Mouse (Mus musculus) forelimb bud, embryonic 11.5 days (tissue): ENCODE measurements around the gene Sh2d3c.

Experiments
- DNase-seq: peaks from one replicate; pipeline ENCODE4 v3.0.0-alpha.2; 2012; ENCODE audit warnings: low read depth, low spot score

Gene Sh2d3c

DNA sequence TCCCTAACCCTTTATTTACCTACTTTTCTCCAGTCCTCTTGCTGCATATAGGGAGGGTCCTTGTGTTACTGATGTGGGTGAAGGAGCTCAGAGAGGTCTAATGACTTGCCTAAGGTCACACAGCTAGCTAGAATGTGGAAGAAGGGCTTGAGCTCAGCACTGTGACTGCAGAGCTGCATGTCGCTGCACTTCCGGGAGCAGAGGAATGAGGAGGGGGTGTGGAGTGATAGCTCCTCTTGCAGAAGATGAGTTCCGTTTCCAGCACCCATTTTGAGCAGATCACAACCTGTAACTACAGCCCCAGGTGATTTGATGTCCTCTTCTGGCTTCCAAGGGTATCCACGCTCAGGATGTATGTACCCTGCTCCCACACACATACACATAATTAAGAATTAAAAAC lies 3.3 kb downstream of the Sh2d3c start:
- DNase-seq = no peak

DNA sequence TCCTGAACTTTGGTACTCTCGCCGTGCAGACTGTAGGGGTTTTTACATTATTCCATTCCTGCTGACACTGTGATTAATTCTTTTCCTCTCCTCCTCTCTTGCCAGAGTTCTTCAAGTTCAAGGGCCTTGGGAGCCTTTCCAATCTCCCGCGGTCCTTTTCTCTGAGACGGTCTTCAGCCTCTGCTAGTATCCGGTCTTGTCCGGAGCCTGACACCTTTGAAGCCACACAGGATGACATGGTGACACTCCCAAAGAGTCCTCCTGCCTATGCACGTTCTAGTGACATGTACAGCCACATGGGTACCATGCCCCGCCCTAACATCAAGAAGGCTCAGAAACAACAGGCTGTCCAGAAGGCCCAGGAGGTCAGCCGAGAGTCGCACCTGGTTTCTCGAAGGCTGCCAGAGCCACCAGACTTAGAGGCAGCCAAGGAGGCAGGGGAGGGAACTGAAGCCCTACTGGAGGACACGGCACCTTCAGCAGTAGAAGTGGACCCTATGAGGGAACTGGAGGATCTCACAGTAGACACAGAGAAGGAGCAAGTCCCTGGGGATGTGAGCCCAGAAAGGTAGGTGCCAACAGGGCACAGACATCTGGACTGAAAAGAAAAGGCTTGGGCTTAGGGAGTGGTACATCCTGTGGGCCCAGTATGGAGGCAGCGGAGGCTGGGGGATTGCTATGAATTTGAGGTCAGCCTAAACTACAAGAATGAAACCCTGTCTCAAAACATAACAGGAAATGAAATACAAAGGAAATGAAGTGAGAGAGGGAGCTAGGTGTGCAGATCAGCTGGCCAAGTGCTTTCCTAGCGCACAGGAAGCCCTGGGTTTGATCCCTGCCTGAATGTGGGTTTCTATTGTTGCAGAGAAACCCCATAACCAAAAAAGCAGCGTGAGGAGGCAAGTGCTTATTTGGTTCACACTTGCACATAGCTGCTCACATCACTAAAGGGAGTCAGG lies 4.3 kb downstream of the Sh2d3c start:
- no peak for DNase-seq

DNA sequence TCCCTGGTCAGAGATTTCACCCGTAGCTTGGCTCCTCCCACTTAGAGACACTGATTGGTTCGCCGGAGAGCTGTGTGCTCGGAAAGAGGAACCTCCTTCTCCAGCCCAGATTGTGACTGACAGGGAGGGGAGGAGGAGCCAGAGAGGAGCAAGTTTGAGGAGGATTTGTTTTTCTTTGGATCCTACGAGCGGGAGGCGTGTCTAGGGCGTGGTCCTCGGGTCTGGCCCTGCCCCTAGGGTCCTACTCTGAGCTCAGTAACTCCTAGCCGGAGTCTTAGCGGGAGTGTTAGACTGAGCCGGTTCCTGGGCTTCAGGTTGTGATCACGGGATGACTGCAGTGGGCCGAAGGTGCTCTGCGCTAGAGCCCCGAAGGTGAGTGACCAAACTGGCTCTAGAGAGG lies 6.6 kb downstream of the Sh2d3c start:
- DNase-seq = peak; percentile 95

DNA sequence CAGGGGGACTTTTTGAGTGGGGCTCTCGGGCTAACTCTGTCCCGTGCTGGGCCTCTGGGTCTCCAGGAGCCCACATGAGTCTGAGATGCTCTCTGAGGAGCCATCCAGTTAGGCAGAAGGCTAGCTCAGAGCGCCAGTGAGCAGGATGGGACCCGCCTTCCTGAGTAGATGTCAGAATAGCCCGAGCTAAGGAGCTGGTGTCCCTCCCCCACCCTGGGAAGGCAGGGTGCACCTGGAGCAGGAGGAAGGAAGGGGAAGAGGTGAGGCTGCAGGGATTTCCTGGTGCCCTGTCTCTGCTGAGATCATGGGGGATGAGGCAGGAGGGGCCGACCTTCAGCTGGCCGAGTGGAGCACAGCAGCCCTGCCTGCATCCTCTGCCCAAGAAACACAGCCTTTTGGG lies 7.6 kb downstream of the Sh2d3c start:
- no peak for DNase-seq

DNA sequence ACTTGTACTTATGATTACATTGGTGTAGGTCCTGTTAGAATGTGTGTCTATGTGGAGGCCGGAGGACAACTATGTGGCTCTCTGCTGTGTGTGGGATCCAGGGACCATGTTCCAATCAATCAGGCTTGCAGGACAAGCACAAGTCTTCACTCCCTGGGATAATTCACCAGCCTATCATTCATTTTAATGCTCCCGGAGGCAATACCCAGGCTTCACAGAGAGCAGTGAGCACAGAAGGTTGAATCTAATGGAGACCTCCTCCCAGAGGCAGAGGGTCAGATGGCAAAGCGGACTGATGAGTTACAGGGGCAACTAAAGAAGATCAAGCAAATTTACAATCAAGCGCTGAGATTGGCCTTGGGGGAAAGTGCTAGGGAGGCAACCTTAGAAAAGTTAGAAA lies 8.7 kb downstream of the Sh2d3c start:
- DNase-seq = no peak

DNA sequence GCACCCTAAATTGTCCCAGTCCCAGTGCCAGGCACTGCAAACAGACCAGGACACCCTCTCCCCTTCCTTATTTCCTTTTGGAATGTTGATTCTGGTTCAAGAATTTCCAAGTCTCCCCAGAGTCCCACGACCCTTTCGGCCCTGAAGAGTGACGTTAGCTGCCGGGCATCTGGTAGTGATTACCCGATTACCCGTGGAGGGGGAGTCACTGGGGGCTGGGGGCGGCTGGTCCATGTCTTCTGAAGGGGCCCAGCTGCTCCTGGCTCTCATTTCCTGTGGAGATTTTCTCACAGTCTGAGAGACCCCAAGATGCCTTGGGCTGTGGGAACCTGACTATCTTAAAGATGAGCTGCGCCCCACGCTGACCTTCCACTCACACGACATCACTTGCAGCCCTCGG lies 10.0 kb downstream of the Sh2d3c start:
- DNase-seq = peak; percentile 76

DNA sequence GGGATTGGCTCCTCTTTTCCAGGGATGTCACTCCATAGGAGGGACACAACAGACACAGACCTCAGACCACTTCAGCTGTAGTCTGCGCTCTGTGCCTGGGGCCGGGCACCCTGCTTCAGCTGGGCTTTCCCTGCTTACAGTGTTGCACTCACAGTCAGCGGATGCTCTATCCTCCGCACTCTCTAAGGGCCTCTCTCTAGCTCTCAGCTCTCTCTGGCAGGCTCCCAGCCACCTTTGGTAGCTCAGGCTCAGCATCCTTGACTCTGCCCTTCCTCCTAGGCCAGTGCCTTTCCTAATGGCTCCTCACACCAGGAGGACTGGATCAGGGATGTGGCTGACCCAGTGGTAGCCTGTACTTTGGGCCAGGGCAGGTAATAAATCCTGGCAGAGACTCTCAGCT lies 11.1 kb downstream of the Sh2d3c start:
- no peak for DNase-seq

DNA sequence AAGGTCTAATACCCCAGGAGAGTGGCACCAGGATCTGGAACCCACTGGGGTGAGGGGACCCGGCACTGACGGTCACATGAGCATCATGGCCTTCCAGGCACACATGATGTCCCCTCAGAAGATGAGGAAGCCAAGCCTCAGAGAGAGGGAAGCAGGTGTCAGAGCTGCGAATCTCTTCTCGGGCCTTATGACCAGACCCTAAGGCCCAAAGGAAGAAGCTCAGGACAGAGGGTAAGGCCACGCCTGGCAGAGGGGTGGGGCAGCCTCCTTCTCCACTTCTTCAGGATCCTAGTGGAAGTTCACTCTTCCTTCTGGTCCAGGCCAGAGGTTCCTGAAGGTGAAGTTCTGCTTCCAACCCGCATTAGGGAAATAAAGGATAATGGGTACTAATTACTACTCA lies 11.8 kb downstream of the Sh2d3c start:
- no peak for DNase-seq

DNA sequence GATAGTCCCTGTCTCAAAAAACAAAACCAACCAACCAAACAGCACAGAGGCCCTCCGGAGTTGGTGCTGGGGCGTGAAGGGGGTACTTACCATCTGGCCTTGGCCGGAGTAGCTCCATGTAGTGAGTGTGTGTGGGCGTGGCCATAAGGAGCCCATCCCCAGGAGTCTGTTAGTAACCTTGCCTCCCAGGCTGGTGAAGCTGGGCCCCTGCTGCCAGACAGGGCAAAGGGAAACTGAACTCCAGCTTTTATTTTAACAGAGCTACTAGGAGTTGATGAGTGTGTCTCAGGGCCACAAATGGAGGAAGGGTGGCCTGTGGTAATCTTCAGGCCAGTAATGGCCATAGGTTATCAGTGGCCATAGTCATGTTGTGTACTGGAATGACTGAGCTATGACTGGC lies 13.6 kb downstream of the Sh2d3c start:
- no peak for DNase-seq

DNA sequence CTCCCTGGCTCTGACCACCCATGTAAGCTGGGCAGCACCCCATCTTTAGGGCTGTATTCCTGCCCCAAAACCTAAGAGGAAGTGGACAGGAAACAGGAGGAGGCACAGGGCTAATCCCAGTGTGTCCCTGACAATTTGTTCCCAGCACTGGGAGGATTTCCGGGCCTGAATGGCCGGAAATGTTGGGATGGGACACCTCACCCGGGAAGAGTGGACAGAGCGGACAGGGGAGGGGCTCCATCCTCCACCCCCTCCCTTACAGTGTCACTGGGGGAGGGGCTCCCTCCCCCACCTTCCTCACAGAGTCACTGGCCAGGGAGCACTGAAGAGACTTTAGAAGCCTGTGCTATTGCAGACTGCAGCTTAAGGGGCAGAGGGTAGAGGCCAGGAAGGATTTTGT lies 14.1 kb downstream of the Sh2d3c start:
- no peak for DNase-seq

DNA sequence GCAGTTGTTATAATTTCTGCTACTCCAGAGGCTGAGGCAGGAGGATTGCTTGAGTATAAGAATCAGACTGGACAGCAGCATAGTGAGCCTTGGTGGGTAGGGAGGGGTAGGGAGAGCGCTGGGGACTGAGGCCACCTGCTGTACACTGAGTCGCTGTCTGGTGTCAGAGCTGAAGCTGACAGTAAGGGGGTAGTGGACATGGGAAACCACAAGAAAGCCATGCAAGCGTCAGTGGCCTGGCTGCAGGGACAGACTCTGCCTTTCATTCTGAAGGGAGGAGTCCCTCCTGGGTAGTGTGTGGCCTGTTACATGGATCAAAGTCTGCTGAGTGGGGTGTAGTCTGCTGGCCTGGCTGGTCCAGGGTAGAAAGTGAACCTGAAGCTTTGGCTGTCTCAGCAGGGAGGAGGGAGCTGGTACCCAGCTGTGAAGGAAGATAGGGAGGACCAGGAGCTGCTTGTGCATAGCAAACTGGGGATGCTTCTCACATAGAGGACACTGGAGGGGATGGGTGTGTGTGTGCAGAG lies 15.5 kb downstream of the Sh2d3c start:
- no peak for DNase-seq

DNA sequence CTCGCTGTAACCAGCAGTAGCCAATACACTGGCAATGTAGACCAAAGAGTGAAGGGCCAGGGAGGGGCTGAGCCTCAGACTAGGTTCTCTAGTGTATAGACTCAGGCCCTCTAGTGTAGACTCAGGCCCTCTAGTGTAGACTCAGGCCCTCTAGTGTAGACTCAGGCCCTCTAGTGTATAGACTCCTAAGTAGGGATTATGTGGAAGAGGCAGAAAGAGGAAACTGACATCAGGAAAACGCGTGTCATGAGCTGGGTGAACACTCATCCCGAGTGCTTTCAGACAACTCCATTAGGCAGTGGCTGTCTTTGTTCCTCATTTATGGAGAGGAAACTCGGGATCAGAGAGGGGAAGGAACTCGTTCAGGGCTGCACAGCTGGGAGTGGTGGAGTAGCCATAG lies 16.2 kb downstream of the Sh2d3c start:
- DNase-seq = no peak

DNA sequence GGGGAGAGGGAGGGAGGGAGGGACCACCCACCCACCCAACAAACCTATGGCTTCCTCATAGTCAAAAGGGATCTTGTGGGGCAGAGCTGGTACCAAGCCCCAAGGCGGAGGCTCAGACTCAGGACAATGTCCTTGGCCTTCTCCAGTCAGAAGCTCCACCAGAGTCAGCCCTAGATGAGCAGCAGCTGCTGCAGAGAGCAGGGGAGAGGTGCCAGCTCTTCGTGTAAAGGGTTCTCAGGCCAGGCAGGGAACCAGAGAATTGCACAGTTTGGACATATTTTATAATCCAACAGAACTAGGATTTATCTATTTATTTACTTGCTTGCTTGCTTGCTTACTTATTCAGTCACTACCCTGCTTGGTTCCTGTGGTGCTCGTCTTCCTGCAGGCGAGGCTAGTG lies 18.5 kb downstream of the Sh2d3c start:
- no peak for DNase-seq

DNA sequence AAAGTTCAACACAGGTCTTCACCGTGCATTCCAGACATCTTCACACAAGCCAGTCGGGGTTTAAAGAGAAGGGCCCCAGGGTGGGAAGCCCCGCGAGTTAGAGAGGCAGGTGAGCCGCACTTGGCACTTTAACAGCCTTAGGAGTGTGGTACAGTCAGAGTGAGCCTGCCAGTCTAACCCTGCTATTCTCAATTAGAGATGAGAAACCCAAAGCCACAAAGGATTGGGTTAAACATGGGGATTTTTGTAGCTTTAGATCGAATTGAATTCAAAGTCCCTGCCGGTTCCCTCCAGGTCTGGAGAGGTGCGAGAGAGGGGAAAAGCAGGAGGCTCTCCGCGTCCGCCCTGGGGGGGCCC lies 20.0 kb downstream of the Sh2d3c start, which contains the start of gene 6330409D20Rik:
6330409D20Rik (minus strand) TSS at position 101 of the 357 bp plus-strand sequence.
- no peak for DNase-seq

DNA sequence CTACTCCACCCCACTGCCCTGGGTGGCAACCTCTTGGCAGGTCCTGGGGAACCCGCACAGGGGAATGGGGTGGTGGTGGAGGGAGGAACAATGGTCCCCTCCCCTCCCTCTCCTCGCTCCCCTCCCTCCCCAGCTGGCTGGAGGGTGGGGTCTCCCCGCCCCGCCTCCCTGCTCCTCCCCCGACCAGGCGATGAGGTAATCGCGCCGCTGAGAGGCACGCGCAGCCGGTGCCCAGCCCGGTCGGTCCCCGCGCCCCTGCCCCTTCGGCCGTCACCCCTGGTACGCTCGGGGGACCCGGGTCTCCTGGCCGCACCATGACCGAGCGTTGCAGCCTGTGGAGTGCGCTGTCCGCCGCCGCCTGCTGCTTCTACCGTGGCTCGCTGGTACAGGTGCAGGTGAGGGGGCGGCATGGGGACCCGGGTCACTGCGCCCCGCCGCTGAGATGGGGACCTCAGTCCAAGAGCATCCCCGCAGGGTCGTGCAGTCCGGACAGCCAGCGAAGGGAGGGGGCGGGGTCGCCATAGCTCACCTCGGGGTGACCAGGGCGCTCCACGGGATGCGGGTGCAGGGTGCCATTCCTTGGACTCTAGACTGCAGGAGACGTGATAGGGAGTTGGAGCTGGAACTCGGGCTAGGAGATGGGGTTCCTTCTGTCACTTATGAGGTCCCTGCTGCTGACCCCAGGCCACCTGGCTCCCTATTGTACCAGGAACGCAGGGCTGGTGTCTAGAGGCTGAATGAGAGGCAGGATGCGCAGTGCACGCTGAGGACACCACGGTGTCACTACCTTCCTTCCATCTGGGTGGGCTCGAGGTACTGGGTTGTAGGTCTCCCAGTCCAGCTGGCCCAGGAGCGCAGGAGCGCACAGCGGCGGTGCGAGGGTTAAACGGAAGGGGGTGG lies 20.7 kb downstream of the Sh2d3c start:
- no peak for DNase-seq

DNA sequence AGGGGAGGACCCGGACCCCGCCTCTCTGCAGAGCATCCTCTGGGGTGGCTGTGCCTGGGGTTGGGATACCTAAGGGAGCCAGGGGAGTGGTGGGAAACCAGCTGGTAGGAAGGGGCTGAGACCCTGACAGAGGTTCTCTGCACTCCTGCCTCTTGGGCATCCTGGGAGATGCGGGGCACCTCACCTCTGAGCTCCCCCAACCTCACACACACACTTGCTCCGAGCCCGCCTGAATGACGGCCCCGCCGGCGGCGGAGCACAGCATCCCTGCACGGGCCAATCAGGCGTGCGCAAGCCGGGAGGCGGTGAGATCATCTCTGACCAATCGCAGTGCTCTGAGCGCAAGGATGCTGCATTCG lies 21.3 kb downstream of the Sh2d3c start:
- DNase-seq = no peak

DNA sequence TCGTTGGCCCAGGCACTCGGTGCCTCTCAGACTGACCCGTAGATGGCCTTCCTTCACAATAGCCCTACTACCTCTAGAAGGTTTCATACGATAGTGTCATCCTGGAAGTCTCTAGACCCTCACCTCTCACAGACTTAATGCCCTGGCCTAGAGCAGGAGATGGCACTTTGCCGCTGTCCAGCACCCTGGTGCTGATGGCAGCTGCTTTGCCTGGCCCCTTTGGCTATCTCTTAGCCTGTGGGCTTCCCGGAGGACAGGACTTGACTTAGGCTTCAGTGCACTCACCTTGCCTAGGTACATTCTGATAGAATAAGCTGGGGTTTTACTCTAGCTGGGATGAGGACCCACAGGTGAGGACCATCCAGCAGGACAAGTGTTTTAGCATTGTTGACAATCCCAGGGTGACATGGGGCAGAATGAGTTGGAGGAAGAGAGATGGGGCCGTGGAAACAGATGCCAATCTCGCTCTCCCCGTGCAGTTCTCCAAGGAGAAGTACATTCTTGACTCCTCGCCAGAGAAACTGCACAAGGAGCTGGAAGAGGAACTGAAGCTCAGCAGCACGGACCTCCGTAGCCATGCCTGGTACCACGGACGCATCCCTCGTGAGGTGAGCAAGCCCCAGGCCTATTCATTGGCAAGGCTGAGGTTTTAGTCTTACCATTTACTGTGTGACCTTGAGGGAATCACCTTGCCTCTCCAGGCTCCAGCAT lies 23.6 kb downstream of the Sh2d3c start:
- no peak for DNase-seq

DNA sequence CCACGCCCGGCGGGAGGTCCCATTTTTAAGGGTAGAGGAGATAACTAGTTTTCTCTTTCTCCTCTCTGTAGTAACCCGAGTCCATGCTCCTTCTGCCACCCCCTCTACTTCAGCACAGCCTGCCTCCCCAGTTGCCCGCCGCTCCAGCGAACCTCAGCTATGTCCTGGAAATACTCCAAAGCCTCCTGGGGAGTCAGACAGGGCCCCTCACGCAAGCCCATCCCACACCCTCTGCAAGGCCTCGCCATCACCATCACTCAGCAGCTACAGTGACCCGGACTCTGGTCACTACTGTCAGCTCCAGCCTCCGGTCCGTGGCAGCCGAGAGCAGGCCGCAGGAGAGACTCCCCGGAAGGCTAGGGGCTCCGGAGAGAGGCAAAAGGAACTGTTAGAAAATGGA lies 28.2 kb downstream of the Sh2d3c start:
- no peak for DNase-seq

DNA sequence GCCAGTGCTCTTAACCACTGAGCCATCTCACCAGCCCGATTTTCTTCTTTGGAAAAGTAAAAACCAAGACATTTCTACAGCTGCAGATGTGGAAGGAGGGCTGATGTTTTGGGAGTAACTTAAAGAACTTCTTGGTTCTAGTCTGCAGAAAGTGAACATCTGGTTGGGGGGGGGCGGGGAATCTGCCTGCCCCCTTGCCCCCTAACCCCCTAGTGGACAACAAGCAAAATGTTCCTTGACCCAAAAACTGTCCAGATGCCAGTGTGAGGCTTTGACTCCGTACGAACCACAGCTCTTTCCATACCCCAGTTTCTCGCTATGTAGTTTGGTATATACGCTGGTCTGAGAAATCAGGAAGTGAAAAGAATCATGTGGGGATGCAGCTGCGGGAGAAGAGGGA lies 29.3 kb downstream of the Sh2d3c start:
- no peak for DNase-seq

DNA sequence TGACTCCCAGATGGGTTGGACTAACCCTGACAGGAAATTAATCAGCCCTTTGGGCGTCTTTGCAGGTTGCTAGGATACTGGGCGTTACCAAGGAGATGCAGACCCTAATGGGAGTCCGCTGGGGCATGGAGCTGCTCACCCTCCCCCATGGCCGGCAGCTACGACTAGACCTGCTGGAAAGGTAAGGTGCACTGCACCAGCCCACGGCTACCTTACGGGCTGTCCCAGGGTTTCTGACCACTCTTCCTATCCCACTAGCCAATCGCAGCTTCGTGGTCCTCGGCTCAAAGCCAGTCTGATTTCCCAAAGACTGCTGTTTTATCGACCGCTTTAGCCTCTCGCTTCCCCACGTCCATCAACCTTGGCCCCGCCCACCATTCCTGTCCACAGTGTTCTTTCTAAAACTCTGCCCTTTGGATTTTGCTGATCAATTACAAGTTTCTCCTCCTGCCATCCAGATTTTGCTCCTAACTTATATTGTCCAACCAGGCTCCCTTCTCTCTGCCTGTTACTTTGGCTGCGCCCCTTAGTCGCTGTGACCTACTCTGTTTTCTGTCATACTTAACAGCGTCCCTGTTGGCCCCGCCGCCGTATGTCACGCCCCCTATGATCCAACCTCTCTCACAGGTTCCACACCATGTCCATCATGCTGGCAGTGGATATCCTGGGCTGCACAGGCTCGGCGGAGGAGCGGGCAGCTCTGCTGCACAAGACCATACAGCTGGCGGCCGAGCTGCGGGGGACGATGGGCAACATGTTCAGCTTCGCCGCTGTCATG lies 30.2 kb downstream of the Sh2d3c start:
- peak; percentile 82 for DNase-seq

DNA sequence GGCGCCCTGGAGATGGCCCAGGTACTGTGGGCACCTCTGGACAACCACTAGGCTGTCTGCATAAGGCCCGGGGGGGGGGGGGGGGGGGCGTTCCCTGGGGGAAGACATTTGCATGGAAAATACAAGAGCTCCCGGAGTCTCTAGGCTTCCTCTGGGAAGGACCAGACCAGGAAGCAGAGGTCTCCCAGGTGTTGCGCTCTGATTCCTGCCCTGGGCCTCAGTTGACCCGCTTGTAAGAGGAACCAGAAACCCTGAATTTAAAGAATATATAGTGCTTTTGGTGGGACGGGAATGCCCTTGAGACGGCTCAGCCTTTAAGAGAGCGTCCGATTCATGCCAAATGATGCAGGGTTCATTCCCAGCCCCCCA lies 30.8 kb downstream of the Sh2d3c start:
- no peak for DNase-seq
